Mouse (Mus musculus) testis, postnatal 10 days (tissue): ENCODE data around the gene Gpr82.
A peak's percentile ranks its signal among the peaks of the same experiment; 100 is the strongest.

Experiments
- DNase-seq: peaks from one replicate; pipeline ENCODE4 v3.0.0; 2021; ENCODE audit warnings: low spot score

Gpr82 gene

DNA sequence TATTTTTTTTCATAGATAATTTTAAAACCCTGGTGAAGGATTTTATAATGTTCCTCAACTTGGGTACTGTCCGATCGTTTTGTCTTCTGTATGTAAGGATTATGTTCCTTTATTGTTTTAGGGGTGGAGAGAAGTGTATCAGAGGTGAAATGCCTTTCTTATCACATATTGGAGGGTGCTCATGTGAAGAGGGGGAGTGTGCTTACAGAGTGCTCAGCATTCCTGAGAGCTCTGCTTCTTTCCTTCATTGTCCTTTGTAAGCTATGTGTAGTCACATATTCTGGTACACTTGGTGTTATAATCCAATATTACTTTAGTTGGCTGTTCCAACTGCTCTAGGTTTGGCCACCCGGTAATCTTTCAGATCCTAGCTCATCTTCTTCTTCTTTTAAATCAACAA, 39.5 kb downstream of the Gpr82 start:
- no peak for DNase-seq

DNA sequence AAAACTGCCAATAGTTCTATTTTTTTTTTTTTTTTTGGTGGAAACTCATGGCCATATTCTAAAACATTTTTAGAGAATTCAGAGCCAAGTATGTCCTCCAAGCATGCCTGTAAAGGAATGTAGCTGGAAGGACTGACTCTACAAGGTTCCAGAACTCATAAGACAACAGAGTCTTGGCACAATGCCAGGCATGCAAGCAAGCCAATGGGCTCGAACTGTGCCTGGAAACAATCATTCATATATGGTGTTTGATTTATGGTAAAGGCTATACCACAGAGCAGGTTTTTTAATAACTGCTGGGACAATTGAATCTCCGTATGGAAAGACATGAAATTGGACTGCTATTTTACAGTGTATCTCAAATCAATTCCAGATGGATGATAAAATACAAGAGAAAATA, 43.9 kb downstream of the Gpr82 start:
- DNase-seq = peak; percentile 41

- DNase-seq = peak; percentile 51
Measured at GRCm38 (mm10) chrX:13710174-13710573, 49.0 kb downstream of the Gpr82 start.
